Mouse (Mus musculus) spleen, adult 2 months (tissue): ENCODE results near the gene Sart1.

Source experiments
- CTCF ChIP-seq: fragments of 200-500 bp; IDR thresholded peaks from 2 replicates; pipeline ENCODE4 v1.5.1; 2011; ENCODE audit warnings: mild to moderate bottlenecking, inconsistent platforms; ENCODE audit not compliant: insufficient read depth, insufficient read length, insufficient replicate concordance; ENCODE audit errors: extremely low read depth
- POLR2A ChIP-seq: fragments of 200-500 bp; IDR thresholded peaks from 2 replicates; pipeline ENCODE4 v1.6.1; 2011; ENCODE audit warnings: low read depth, low read length, inconsistent platforms

GRCm38 (mm10) chr19:5377446-5377845 is 11.1 kb downstream of the Sart1 start:
- TF ChIP-seq POLR2A (no peak), CTCF (no peak)
